Mouse (Mus musculus) midbrain, embryonic 14.5 days (tissue): Measurements from ENCODE around the gene Zdhhc16. TPM values are rescaled to one million over a fixed set of nuclear protein-coding genes. Genes with fewer than 3 reads are reported as not detected.

Experiments used
- ATAC-seq: fragments of 200-750 bp; cut with Nextera tagmentation; 2 replicates; pipeline ENCODE4 v1.8.0; 2017; ENCODE audit warnings: moderate number of reproducible peaks, moderate library complexity; ENCODE audit not compliant: low FRiP score, low TSS enrichment
- DNase-seq: peaks from one replicate; pipeline ENCODE4 v3.0.0-alpha.2; 2015
- H3K27ac ChIP-seq: fragments of 300-500 bp; sonication (generic); replicated peaks from 2 replicates; pipeline ENCODE4 v1.5.1; 2014; ENCODE audit warnings: mild to moderate bottlenecking, low read depth, low read length, moderate library complexity
- H3K27me3 ChIP-seq: fragments of 300-500 bp; sonication (generic); 2 replicates; pipeline ENCODE4 v1.6.1; 2014; ENCODE audit warnings: low read length, control low read depth, mixed read lengths; ENCODE audit not compliant: control insufficient read depth, insufficient read depth
- H3K36me3 ChIP-seq: fragments of 300-500 bp; sonication (generic); 2 replicates; pipeline ENCODE4 v1.6.1; 2014; ENCODE audit warnings: low read length, control low read depth; ENCODE audit not compliant: control insufficient read depth, insufficient read depth
- H3K4me1 ChIP-seq: fragments of 300-500 bp; sonication (generic); 2 replicates; pipeline ENCODE4 v1.6.1; 2014; ENCODE audit warnings: mild to moderate bottlenecking, antibody characterized with exemption, low read length, control low read depth; ENCODE audit not compliant: control insufficient read depth, insufficient read depth
- H3K4me2 ChIP-seq: fragments of 300-500 bp; sonication (generic); 2 replicates; pipeline ENCODE4 v1.6.1; 2014; ENCODE audit warnings: mild to moderate bottlenecking, low read length, moderate library complexity
- H3K4me3 ChIP-seq: fragments of 300-500 bp; sonication (generic); replicated peaks from 2 replicates; pipeline ENCODE4 v1.5.1; 2014; ENCODE audit warnings: low read depth, low read length
- H3K9ac ChIP-seq: fragments of 300-500 bp; sonication (generic); replicated peaks from 2 replicates; pipeline ENCODE4 v1.6.1; 2014; ENCODE audit warnings: mild to moderate bottlenecking, low read length, moderate library complexity
- H3K9me3 ChIP-seq: fragments of 300-500 bp; sonication (generic); 2 replicates; pipeline ENCODE4 v1.6.1; 2016; ENCODE audit warnings: low read length, control low read depth, mixed read lengths; ENCODE audit not compliant: control insufficient read depth
- WGBS: fragments of 180-500 bp; shearing (Covaris S2); extraction: QIAGEN DNeasy Blood & Tissue Kit; methylation state at CpG from one replicate; pipeline ENCODE4 v1.1.7; 2014; 5-methylcytosine and 5-hydroxymethylcytosine counted together
- polyA plus RNA-seq: library from polyadenylated mRNA; unstranded; fragments of >200 nt; fragmentation: Nextera tagmentation; extraction: Ambion mirVana; gene quantifications from 2 replicates; pipeline ENCODE4 v1.2.1, GENCODE M21; 2014

Gene Zdhhc16
- polyA plus RNA-seq, 1 experiment from 2014 or later: 72.3 TPM

- no peak overlapping the region for H3K27ac ChIP-seq
- WGBS: 59% methylated on average over 2 of the region's 2 CpGs
- no peak overlapping the region for H3K9ac ChIP-seq
- H3K4me2 ChIP-seq: no peak overlapping the region
- DNase-seq (no peak), ATAC-seq (no peak)
- no peak overlapping the region for H3K4me3 ChIP-seq
- no peaks in the 10 kb centered on the region for H3K4me1 ChIP-seq
- H3K9me3 ChIP-seq: no peaks in the 10 kb centered on the region
- no peaks in the 10 kb centered on the region for H3K27me3 ChIP-seq
- H3K36me3 ChIP-seq: no peaks in the 10 kb centered on the region
These were observed 31.6 kb upstream of the Zdhhc16 start for GRCm38 (mm10) chr19:41901696-41902095.

- Histone ChIP-seq H3K9ac (no peak overlapping the region), H3K4me1 (no peaks in the 10 kb centered on the region), H3K9me3 (no peaks in the 10 kb centered on the region), H3K27me3 (no peaks in the 10 kb centered on the region), H3K36me3 (no peaks in the 10 kb centered on the region), H3K27ac (no peak overlapping the region), H3K4me3 (no peak overlapping the region), H3K4me2 (no peak overlapping the region)
- DNase-seq (no peak), ATAC-seq (no peak)
- WGBS: 88% methylated on average over 10 of the region's 10 CpGs
These were observed 30.3 kb upstream of the Zdhhc16 start for GRCm38 (mm10) chr19:41902848-41903593.

- H3K9ac ChIP-seq: no peak overlapping the region
- ATAC-seq: no peak
- H3K4me2 ChIP-seq: no peak overlapping the region
- 95% methylated on average over 2 of the region's 2 CpGs for WGBS
- no peak overlapping the region for H3K27ac ChIP-seq
- H3K4me3 ChIP-seq: no peak overlapping the region
- no peaks in the 10 kb centered on the region for H3K36me3 ChIP-seq
- H3K9me3 ChIP-seq: no peaks in the 10 kb centered on the region
- no peaks in the 10 kb centered on the region for H3K4me1 ChIP-seq
- H3K27me3 ChIP-seq: no peaks in the 10 kb centered on the region
- no peak for DNase-seq
These were observed 28.0 kb upstream of the Zdhhc16 start for GRCm38 (mm10) chr19:41905246-41905645.

- Histone ChIP-seq H3K4me2 (no peak overlapping the region), H3K9ac (no peak overlapping the region), H3K27ac (no peak overlapping the region), H3K4me1 (no peaks in the 10 kb centered on the region), H3K9me3 (no peaks in the 10 kb centered on the region), H3K4me3 (no peak overlapping the region), H3K36me3 (no peaks in the 10 kb centered on the region), H3K27me3 (no peaks in the 10 kb centered on the region)
- DNase-seq (no peak), ATAC-seq (no peak)
- WGBS: 70% methylated on average over 6 of the region's 6 CpGs
These were observed 26.8 kb upstream of the Zdhhc16 start for GRCm38 (mm10) chr19:41906311-41907078.

GRCm38 (mm10) chr19:41907079-41907760, 26.1 kb upstream of the Zdhhc16 start:
- DNase-seq: no peak
- H3K4me1 ChIP-seq: no peaks in the 10 kb centered on the region
- no peaks in the 10 kb centered on the region for H3K36me3 ChIP-seq
- no peak overlapping the region for H3K4me2 ChIP-seq
- H3K9ac ChIP-seq: no peak overlapping the region
- ATAC-seq: no peak
- WGBS: 55% methylated on average over 8 of the region's 8 CpGs
- H3K27me3 ChIP-seq: no peaks in the 10 kb centered on the region
- no peak overlapping the region for H3K4me3 ChIP-seq
- no peak overlapping the region for H3K27ac ChIP-seq
- no peaks in the 10 kb centered on the region for H3K9me3 ChIP-seq

- Histone ChIP-seq H3K27ac (no peak overlapping the region), H3K4me1 (peaks cover 12% of the 10 kb centered on the region), H3K4me2 (no peak overlapping the region), H3K9ac (no peak overlapping the region), H3K27me3 (no peaks in the 10 kb centered on the region), H3K4me3 (no peak overlapping the region), H3K36me3 (no peaks in the 10 kb centered on the region), H3K9me3 (no peaks in the 10 kb centered on the region)
- 89% methylated on average over 3 of the region's 3 CpGs for WGBS
- ATAC-seq (no peak), DNase-seq (no peak)
These were observed 24.5 kb upstream of the Zdhhc16 start for GRCm38 (mm10) chr19:41908736-41909135.

GRCm38 (mm10) chr19:41910396-41910795, 22.9 kb upstream of the Zdhhc16 start:
- ATAC-seq (no peak), DNase-seq (no peak)
- Histone ChIP-seq H3K9me3 (no peaks in the 10 kb centered on the region), H3K27me3 (no peaks in the 10 kb centered on the region), H3K4me3 (no peak overlapping the region), H3K9ac (no peak overlapping the region), H3K36me3 (peaks cover 6% of the 10 kb centered on the region; the same call in 1 of the 2 replicates), H3K4me1 (peaks cover 16% of the 10 kb centered on the region), H3K4me2 (no peak overlapping the region), H3K27ac (no peak overlapping the region)
- WGBS: 83% methylated on average over 2 of the region's 2 CpGs

- peak; percentile 94 for ATAC-seq
- Histone ChIP-seq H3K36me3 (peaks cover 15% of the 10 kb centered on the region), H3K27me3 (no peaks in the 10 kb centered on the region), H3K9me3 (no peaks in the 10 kb centered on the region), H3K4me1 (peaks cover 16% of the 10 kb centered on the region), H3K4me3 (peak within 1 kb of the TSS; percentile 94), H3K9ac (peak within 1 kb of the TSS; percentile 83), H3K27ac (peak within 1 kb of the TSS; percentile 82), H3K4me2 (peak within 1 kb of the TSS; percentile 85)
- peak; percentile 100 for DNase-seq
- 6% methylated on average over 54 of the region's 54 CpGs for WGBS
These were observed 21.9 kb upstream of the Zdhhc16 start, which contains the start of gene Pgam1 for GRCm38 (mm10) chr19:41911178-41912073. Gene Pgam1, plus strand, starts transcription at chr19:41911923.
